Mouse (Mus musculus) macrophage (primary cell): ENCODE results near the gene Tmem143. TPM values are rescaled to one million over a fixed set of nuclear protein-coding genes. Genes with fewer than 3 reads are reported as not detected.
"Not testable (repeated sequence)": the region's sequence is repeated elsewhere in the genome, so short reads cannot be mapped to it uniquely, and the experiment has no call there.

Experiments used
- H3K27ac ChIP-seq: fragments of 350-480 bp; formaldehyde crosslinking; 2 replicates; pipeline ENCODE4 v1.9.0; 2021
- H3K36me3 ChIP-seq: fragments of 350-480 bp; formaldehyde crosslinking; 2 replicates; pipeline ENCODE4 v1.9.0; 2021; ENCODE audit errors: inconsistent target
- H3K4me3 ChIP-seq: fragments of 350-480 bp; formaldehyde crosslinking; 2 replicates; pipeline ENCODE4 v1.9.0; 2021; ENCODE audit errors: inconsistent target
- H3K79me2 ChIP-seq: fragments of 350-480 bp; formaldehyde crosslinking; 2 replicates; pipeline ENCODE4 v1.9.0; 2021; ENCODE audit errors: inconsistent target
- WGBS: methylation state at CpG from one replicate; pipeline ENCODE4 v1.1.7; 2026; ENCODE audit warnings: inconsistent platforms; ENCODE audit not compliant: missing documents; 5-methylcytosine and 5-hydroxymethylcytosine counted together
- polyA plus RNA-seq: library from polyadenylated mRNA; stranded (reverse); fragments of 250-400 nt; gene quantifications from 3 replicates; pipeline ENCODE4 v1.2.4, GENCODE M21; 2018; ENCODE audit warnings: inconsistent platforms

Gene Tmem143
- polyA plus RNA-seq, 1 experiment from 2014 or later: 13.1 TPM

GRCm38 (mm10) chr7:45870282-45871058 lies 26.3 kb upstream of the Tmem143 start:
- H3K79me2 ChIP-seq: peaks cover 25% of the 10 kb centered on the region
- peaks cover 13% of the 10 kb centered on the region; the same call in 1 of the 2 replicates for H3K36me3 ChIP-seq
- H3K4me3 ChIP-seq: no peak overlapping the region
- no peak overlapping the region for H3K27ac ChIP-seq
- 6% methylated on average over 29 of the region's 30 CpGs for WGBS

GRCm38 (mm10) chr7:45872624-45873023 lies 24.1 kb upstream of the Tmem143 start, which contains the start of gene Kdelr1:
Gene Kdelr1 (plus strand): TSS chr7:45872772.
- Histone ChIP-seq H3K36me3 (peaks cover 35% of the 10 kb centered on the region; the same call in 1 of the 2 replicates), H3K79me2 (peaks cover 30% of the 10 kb centered on the region), H3K27ac (peak within 1 kb of the TSS; percentile 76), H3K4me3 (peak within 1 kb of the TSS; percentile 82)
- 4% methylated on average over 18 of the region's 18 CpGs for WGBS

- peak overlapping the region; percentile 82 for H3K4me3 ChIP-seq
- peaks cover 30% of the 10 kb centered on the region for H3K79me2 ChIP-seq
- peak overlapping the region; percentile 76 for H3K27ac ChIP-seq
- peaks cover 42% of the 10 kb centered on the region; the same call in 1 of the 2 replicates for H3K36me3 ChIP-seq
- 1% methylated on average over 25 of the region's 28 CpGs for WGBS
Observed at GRCm38 (mm10) chr7:45873061-45873947, 23.4 kb upstream of the Tmem143 start.

- Histone ChIP-seq H3K79me2 (peaks cover 30% of the 10 kb centered on the region), H3K36me3 (peaks cover 76% of the 10 kb centered on the region), H3K4me3 (no peak overlapping the region), H3K27ac (no peak overlapping the region)
- 95% methylated on average over 7 of the region's 7 CpGs for WGBS
Observed at GRCm38 (mm10) chr7:45876895-45877294, 19.8 kb upstream of the Tmem143 start.

- Histone ChIP-seq H3K79me2 (peaks cover 27% of the 10 kb centered on the region), H3K36me3 (peaks cover 90% of the 10 kb centered on the region)
- H3K27ac ChIP-seq, H3K4me3 ChIP-seq: not testable (repeated sequence)
- 78% methylated on average over 1 of the region's 1 CpGs for WGBS
Observed at GRCm38 (mm10) chr7:45878278-45878677, 18.5 kb upstream of the Tmem143 start, which contains the start of gene Grin2d. Gene Grin2d (minus strand): TSS chr7:45878378.

GRCm38 (mm10) chr7:45880531-45880930 lies 16.2 kb upstream of the Tmem143 start:
- peaks cover 93% of the 10 kb centered on the region for H3K36me3 ChIP-seq
- no peak overlapping the region for H3K4me3 ChIP-seq
- no peak overlapping the region for H3K27ac ChIP-seq
- H3K79me2 ChIP-seq: peaks cover 4% of the 10 kb centered on the region; the same call in 1 of the 2 replicates
- 98% methylated on average over 4 of the region's 4 CpGs for WGBS

- 86% methylated on average over 2 of the region's 2 CpGs for WGBS
- Histone ChIP-seq H3K79me2 (no peaks in the 10 kb centered on the region), H3K27ac (no peak overlapping the region), H3K4me3 (no peak overlapping the region), H3K36me3 (peaks cover 89% of the 10 kb centered on the region)
Observed at GRCm38 (mm10) chr7:45881011-45881410, 15.7 kb upstream of the Tmem143 start.

GRCm38 (mm10) chr7:45887246-45887645 lies 9.5 kb upstream of the Tmem143 start:
- Histone ChIP-seq H3K27ac (no peak overlapping the region), H3K4me3 (no peak overlapping the region), H3K36me3 (peaks cover 27% of the 10 kb centered on the region), H3K79me2 (no peaks in the 10 kb centered on the region)
- 22% methylated on average over 3 of the region's 3 CpGs for WGBS

- 96% methylated on average over 2 of the region's 2 CpGs for WGBS
- Histone ChIP-seq H3K27ac (no peak overlapping the region), H3K79me2 (no peaks in the 10 kb centered on the region), H3K4me3 (no peak overlapping the region), H3K36me3 (no peaks in the 10 kb centered on the region)
Observed at GRCm38 (mm10) chr7:45892651-45893050, 4.1 kb upstream of the Tmem143 start.

GRCm38 (mm10) chr7:45895931-45896516 lies 717 bp upstream of the Tmem143 start:
- Histone ChIP-seq H3K4me3 (no peak overlapping the region), H3K27ac (peak overlapping the region; percentile 40; the same call in 1 of the 2 replicates), H3K36me3 (no peaks in the 10 kb centered on the region), H3K79me2 (no peaks in the 10 kb centered on the region)
- WGBS: 70% methylated on average over 6 of the region's 6 CpGs

GRCm38 (mm10) chr7:45897258-45897757 lies 567 bp downstream of the Tmem143 start:
- Histone ChIP-seq H3K27ac (peak overlapping the region; percentile 84), H3K36me3 (no peaks in the 10 kb centered on the region), H3K79me2 (no peaks in the 10 kb centered on the region), H3K4me3 (peak overlapping the region; percentile 63)
- WGBS: 3% methylated on average over 19 of the region's 19 CpGs

GRCm38 (mm10) chr7:45898125-45898524 lies 1.4 kb downstream of the Tmem143 start:
- 43% methylated on average over 4 of the region's 4 CpGs for WGBS
- peak overlapping the region; percentile 63; the same call in 1 of the 2 replicates for H3K4me3 ChIP-seq
- not testable (repeated sequence) for H3K79me2 ChIP-seq, H3K36me3 ChIP-seq, H3K27ac ChIP-seq

- Histone ChIP-seq H3K79me2 (no peaks in the 10 kb centered on the region), H3K36me3 (no peaks in the 10 kb centered on the region), H3K4me3 (no peak overlapping the region), H3K27ac (no peak overlapping the region)
- WGBS: 59% methylated on average over 5 of the region's 5 CpGs
Observed at GRCm38 (mm10) chr7:45901562-45901961, 4.8 kb downstream of the Tmem143 start.

GRCm38 (mm10) chr7:45902481-45903002 lies 5.8 kb downstream of the Tmem143 start:
- H3K4me3 ChIP-seq: no peak overlapping the region
- H3K79me2 ChIP-seq: no peaks in the 10 kb centered on the region
- 80% methylated on average over 12 of the region's 12 CpGs for WGBS
- no peaks in the 10 kb centered on the region for H3K36me3 ChIP-seq
- no peak overlapping the region for H3K27ac ChIP-seq
